Comparison of ENCODE assay signal across 7 mouse cellular contexts in genomic region chr5:137352011-137352975, GRCm38 (mm10). TPM values are rescaled to one million over a fixed set of nuclear protein-coding genes. Genes with fewer than 3 reads are reported as not detected.
DNase-seq lines count a peak whose midpoint lies in the region; ATAC-seq and TF ChIP-seq lines count a peak whose summit lies in the region.

No protein-coding gene starts in this region.

- peak overlapping the region; percentile 79 for H3K4me3 ChIP-seq in embryonic facial prominence, embryonic 15.5 days (replicated peaks)
- H3K4me3 ChIP-seq in hindbrain, embryonic 11.5 days (ENCODE audit: low read depth, low read length): peak overlapping the region; percentile 87
- H3K4me3 ChIP-seq in limb, embryonic 14.5 days (replicated peaks; ENCODE audit: low read length): peak overlapping the region; percentile 90
- peak overlapping the region; percentile 73 for H3K4me3 ChIP-seq in neural tube, embryonic 12.5 days

- H3K9me3 ChIP-seq in embryonic facial prominence, embryonic 15.5 days (replicated peaks): no peaks in the 10 kb centered on the region
- H3K9me3 ChIP-seq in hindbrain, embryonic 11.5 days (ENCODE audit: control insufficient read depth, low read length): no peaks in the 10 kb centered on the region
- no peaks in the 10 kb centered on the region for H3K9me3 ChIP-seq in limb, embryonic 14.5 days (ENCODE audit: control insufficient read depth, low read length)
- no peaks in the 10 kb centered on the region for H3K9me3 ChIP-seq in neural tube, embryonic 12.5 days

- no peak for ATAC-seq in embryonic facial prominence, embryonic 15.5 days (ENCODE audit: insufficient number of reproducible peaks, low FRiP score, low TSS enrichment, low read depth)
- no peak for ATAC-seq in hindbrain, embryonic 11.5 days (ENCODE audit: low FRiP score)
- ATAC-seq in limb, embryonic 14.5 days (ENCODE audit: low FRiP score, low read depth): no peak
- no peak for ATAC-seq in neural tube, embryonic 12.5 days (ENCODE audit: low FRiP score, low read depth)
- no peak for ATAC-seq in CD4-positive, CD25-positive, alpha-beta regulatory T cell, adult 4 months

- H3K27me3 ChIP-seq in embryonic facial prominence, embryonic 15.5 days: no peaks in the 10 kb centered on the region
- H3K27me3 ChIP-seq in hindbrain, embryonic 11.5 days (ENCODE audit: control insufficient read depth, insufficient read depth, low read length): no peaks in the 10 kb centered on the region
- H3K27me3 ChIP-seq in limb, embryonic 14.5 days (ENCODE audit: control insufficient read depth, insufficient read depth, low read length): no peaks in the 10 kb centered on the region
- H3K27me3 ChIP-seq in neural tube, embryonic 12.5 days (replicated peaks): no peaks in the 10 kb centered on the region; the same call in 1 of the 2 replicates

- WGBS in embryonic facial prominence, embryonic 15.5 days: 11% methylated on average over 16 of the region's 16 CpGs
- WGBS in hindbrain, embryonic 11.5 days: 20% methylated on average over 16 of the region's 16 CpGs
- 7% methylated on average over 16 of the region's 16 CpGs for WGBS in limb, embryonic 14.5 days
- WGBS in neural tube, embryonic 12.5 days: 26% methylated on average over 16 of the region's 16 CpGs

- DNase-seq in ZHBTc4 (ENCODE audit: low read depth, low spot score): peak; percentile 93
- DNase-seq in hindbrain, embryonic 11.5 days (ENCODE audit: low spot score): peak; percentile 31
- no peak for DNase-seq in limb, embryonic 14.5 days (ENCODE audit: low spot score)
- no peak for DNase-seq in thymus, postnatal 25 days

- no peak for TF ChIP-seq POLR2A in limb, embryonic 14.5 days (IDR thresholded peaks at IDR 0.05; ENCODE audit: borderline replicate concordance, extremely low read depth, insufficient read depth, insufficient read length)

- peaks cover 33% of the 10 kb centered on the region for H3K36me3 ChIP-seq in embryonic facial prominence, embryonic 15.5 days
- peaks cover 6% of the 10 kb centered on the region; the same call in 1 of the 2 replicates for H3K36me3 ChIP-seq in hindbrain, embryonic 11.5 days (ENCODE audit: control insufficient read depth, insufficient read depth, low read length)
- H3K36me3 ChIP-seq in limb, embryonic 14.5 days (ENCODE audit: control insufficient read depth, insufficient read depth, low read length): peaks cover 37% of the 10 kb centered on the region
- peaks cover 35% of the 10 kb centered on the region for H3K36me3 ChIP-seq in neural tube, embryonic 12.5 days

- peak overlapping the region; percentile 96 for H3K27ac ChIP-seq in embryonic facial prominence, embryonic 15.5 days (replicated peaks)
- no peak overlapping the region for H3K27ac ChIP-seq in hindbrain, embryonic 11.5 days (ENCODE audit: low read depth, low read length)
- peak overlapping the region; percentile 97 for H3K27ac ChIP-seq in limb, embryonic 14.5 days (replicated peaks; ENCODE audit: low read depth, low read length)
- H3K27ac ChIP-seq in neural tube, embryonic 12.5 days: no peak overlapping the region

- peak overlapping the region; percentile 77 for H3K4me2 ChIP-seq in embryonic facial prominence, embryonic 15.5 days (replicated peaks)
- peak overlapping the region; percentile 85 for H3K4me2 ChIP-seq in hindbrain, embryonic 11.5 days (replicated peaks; ENCODE audit: low read depth, low read length)
- H3K4me2 ChIP-seq in limb, embryonic 14.5 days (replicated peaks; ENCODE audit: low read depth, low read length, severe bottlenecking): peak overlapping the region; percentile 91
- H3K4me2 ChIP-seq in neural tube, embryonic 12.5 days (replicated peaks): peak overlapping the region; percentile 91

- H3K4me1 ChIP-seq in embryonic facial prominence, embryonic 15.5 days: peaks cover 40% of the 10 kb centered on the region
- peaks cover 6% of the 10 kb centered on the region; the same call in 1 of the 2 replicates for H3K4me1 ChIP-seq in hindbrain, embryonic 11.5 days (replicated peaks; ENCODE audit: control insufficient read depth, insufficient read depth, low read length)
- peaks cover 35% of the 10 kb centered on the region for H3K4me1 ChIP-seq in limb, embryonic 14.5 days (ENCODE audit: control insufficient read depth, insufficient read depth, low read length)
- H3K4me1 ChIP-seq in neural tube, embryonic 12.5 days: peaks cover 51% of the 10 kb centered on the region

- peak overlapping the region; percentile 91 for H3K9ac ChIP-seq in embryonic facial prominence, embryonic 15.5 days
- H3K9ac ChIP-seq in hindbrain, embryonic 11.5 days (ENCODE audit: low read depth, low read length): peak overlapping the region; percentile 2; the same call in 1 of the 2 replicates
- peak overlapping the region; percentile 95 for H3K9ac ChIP-seq in limb, embryonic 14.5 days (ENCODE audit: low read depth, low read length, severe bottlenecking)
- peak overlapping the region; percentile 82 for H3K9ac ChIP-seq in neural tube, embryonic 12.5 days

RNA-seq across cellular contexts. Expression of gene Ephb4, which starts 2.4 kb away (rescaled TPM):
- polyA plus RNA-seq in embryonic facial prominence, embryonic 15.5 days (2015; fragmentation: Nextera tagmentation; extraction: Ambion mirVana): 60.2 and 66.1 TPM in 2 replicates
- 21.0 and 21.3 TPM in 2 replicates for polyA plus RNA-seq in hindbrain, embryonic 11.5 days (2014; fragmentation: Nextera tagmentation; extraction: Ambion mirVana)
- 102 and 125 TPM in 2 replicates for polyA plus RNA-seq in limb, embryonic 14.5 days (2012; rRNA removed)
- 78.1 and 92.1 TPM in 2 replicates for polyA plus RNA-seq in limb, embryonic 14.5 days (2014; fragmentation: Nextera tagmentation; extraction: Ambion mirVana)
- polyA plus RNA-seq in neural tube, embryonic 12.5 days (2016; fragmentation: Nextera tagmentation; extraction: Ambion mirVana): 25.6 and 28.1 TPM in 2 replicates
- not detected for polyA plus RNA-seq in CD4-positive, CD25-positive, alpha-beta regulatory T cell, adult 4 months (2017; shearing (Covaris generic))

RNA-seq across cellular contexts. Expression of gene Slc12a9, which starts 18.9 kb away (rescaled TPM):
- polyA plus RNA-seq in embryonic facial prominence, embryonic 15.5 days (2015; fragmentation: Nextera tagmentation; extraction: Ambion mirVana): 14.8 and 16.3 TPM in 2 replicates
- 7.1 and 7.5 TPM in 2 replicates for polyA plus RNA-seq in hindbrain, embryonic 11.5 days (2014; fragmentation: Nextera tagmentation; extraction: Ambion mirVana)
- 20.2 and 26.1 TPM in 2 replicates for polyA plus RNA-seq in limb, embryonic 14.5 days (2012; rRNA removed)
- 8.0 and 11.9 TPM in 2 replicates for polyA plus RNA-seq in limb, embryonic 14.5 days (2014; fragmentation: Nextera tagmentation; extraction: Ambion mirVana)
- polyA plus RNA-seq in neural tube, embryonic 12.5 days (2016; fragmentation: Nextera tagmentation; extraction: Ambion mirVana): 24.4 and 25.1 TPM in 2 replicates
- 10 to 100 TPM in 1 of 2 experiments, 1 to 10 TPM in 1; 9.2 to 16.7 TPM for polyA plus RNA-seq in CD4-positive, CD25-positive, alpha-beta regulatory T cell, adult 4 months (2017; shearing (Covaris generic))

RNA-seq across cellular contexts. Expression of gene Trip6, which starts 38.1 kb away (rescaled TPM):
- polyA plus RNA-seq in embryonic facial prominence, embryonic 15.5 days (2015; fragmentation: Nextera tagmentation; extraction: Ambion mirVana): 112 and 117 TPM in 2 replicates
- 27.4 and 28.6 TPM in 2 replicates for polyA plus RNA-seq in hindbrain, embryonic 11.5 days (2014; fragmentation: Nextera tagmentation; extraction: Ambion mirVana)
- 131 and 155 TPM in 2 replicates for polyA plus RNA-seq in limb, embryonic 14.5 days (2012; rRNA removed)
- polyA plus RNA-seq in limb, embryonic 14.5 days (2014; fragmentation: Nextera tagmentation; extraction: Ambion mirVana): 91.0 and 105 TPM in 2 replicates
- polyA plus RNA-seq in neural tube, embryonic 12.5 days (2016; fragmentation: Nextera tagmentation; extraction: Ambion mirVana): 31.7 and 36.2 TPM in 2 replicates
- 1 to 10 TPM; 1.0 to 1.7 TPM for polyA plus RNA-seq in CD4-positive, CD25-positive, alpha-beta regulatory T cell, adult 4 months (2017; shearing (Covaris generic))

RNA-seq across cellular contexts. Expression of gene Srrt, which starts 44.8 kb away (rescaled TPM):
- 124 TPM in 2 replicates for polyA plus RNA-seq in embryonic facial prominence, embryonic 15.5 days (2015; fragmentation: Nextera tagmentation; extraction: Ambion mirVana)
- polyA plus RNA-seq in hindbrain, embryonic 11.5 days (2014; fragmentation: Nextera tagmentation; extraction: Ambion mirVana): 138 and 140 TPM in 2 replicates
- 263 and 300 TPM in 2 replicates for polyA plus RNA-seq in limb, embryonic 14.5 days (2012; rRNA removed)
- 104 and 109 TPM in 2 replicates for polyA plus RNA-seq in limb, embryonic 14.5 days (2014; fragmentation: Nextera tagmentation; extraction: Ambion mirVana)
- polyA plus RNA-seq in neural tube, embryonic 12.5 days (2016; fragmentation: Nextera tagmentation; extraction: Ambion mirVana): 155 and 167 TPM in 2 replicates
- polyA plus RNA-seq in CD4-positive, CD25-positive, alpha-beta regulatory T cell, adult 4 months (2017; shearing (Covaris generic)): 10 to 100 TPM; 60.2 to 63.7 TPM

RNA-seq across cellular contexts. Expression of gene Ufsp1, which starts 57.9 kb away (rescaled TPM):
- 10.9 and 11.0 TPM in 2 replicates for polyA plus RNA-seq in embryonic facial prominence, embryonic 15.5 days (2015; fragmentation: Nextera tagmentation; extraction: Ambion mirVana)
- polyA plus RNA-seq in hindbrain, embryonic 11.5 days (2014; fragmentation: Nextera tagmentation; extraction: Ambion mirVana): 8.6 and 9.0 TPM in 2 replicates
- 10.4 and 10.5 TPM in 2 replicates for polyA plus RNA-seq in limb, embryonic 14.5 days (2012; rRNA removed)
- polyA plus RNA-seq in limb, embryonic 14.5 days (2014; fragmentation: Nextera tagmentation; extraction: Ambion mirVana): 9.8 and 10.2 TPM in 2 replicates
- polyA plus RNA-seq in neural tube, embryonic 12.5 days (2016; fragmentation: Nextera tagmentation; extraction: Ambion mirVana): 11.4 and 11.6 TPM in 2 replicates
- polyA plus RNA-seq in CD4-positive, CD25-positive, alpha-beta regulatory T cell, adult 4 months (2017; shearing (Covaris generic)): 1 to 10 TPM in 1 of 2 experiments, under 1 TPM in 1; 0.65 to 1.3 TPM

Comparison
In these comparisons a context has a peak if more than half of its experiments do, and no peak if none do; other contexts are left out.
1. DNase-seq: peak in ZHBTc4 (single experiment) and hindbrain, embryonic 11.5 days (single experiment); none in limb, embryonic 14.5 days (single experiment) and thymus, postnatal 25 days (single experiment).
2. H3K27ac ChIP-seq: peak in embryonic facial prominence, embryonic 15.5 days (single experiment) and limb, embryonic 14.5 days (single experiment); none in hindbrain, embryonic 11.5 days (single experiment) and neural tube, embryonic 12.5 days (single experiment).
3. H3K9ac ChIP-seq: peak in every context shown above with its lines; median percentile 95 in limb, embryonic 14.5 days; 91 in embryonic facial prominence, embryonic 15.5 days; 82 in neural tube, embryonic 12.5 days; 2 in hindbrain, embryonic 11.5 days.
4. RNA of gene Ephb4, which starts 2.4 kb away (polyA plus RNA-seq): 78.1 to 125 TPM in limb, embryonic 14.5 days, 60.2 to 66.1 TPM in embryonic facial prominence, embryonic 15.5 days, 25.6 to 28.1 TPM in neural tube, embryonic 12.5 days and 21.0 to 21.3 TPM in hindbrain, embryonic 11.5 days; not detected in CD4-positive, CD25-positive, alpha-beta regulatory T cell, adult 4 months; every median in the first group is over 10 times any median in the second.
5. RNA of gene Trip6, which starts 38.1 kb away (polyA plus RNA-seq): 91.0 to 155 TPM in limb, embryonic 14.5 days, 112 to 117 TPM in embryonic facial prominence, embryonic 15.5 days, 31.7 to 36.2 TPM in neural tube, embryonic 12.5 days and 27.4 to 28.6 TPM in hindbrain, embryonic 11.5 days; 1.0 to 1.7 TPM in CD4-positive, CD25-positive, alpha-beta regulatory T cell, adult 4 months; every median in the first group is over 10 times any median in the second.
6. Peak in every context shown above with its lines, with median percentiles within 50 percentile points of each other: H3K4me2 ChIP-seq and H3K4me3 ChIP-seq.